Mouse (Mus musculus): ENCODE results near the gene Cytip. TPM values are rescaled to one million over a fixed set of nuclear protein-coding genes. Genes with fewer than 3 reads are reported as not detected.
A peak's percentile ranks its signal among the peaks of the same experiment; 100 is the strongest.

Gene Cytip
- 0.11 TPM in 1 of 2 replicates, not detected in the other for total RNA-seq (2014; rRNA removed)
- polyA plus RNA-seq (2015; fragmentation: Nextera tagmentation; extraction: Ambion mirVana) = 0.21 TPM in 1 of 2 replicates, not detected in the other

- Histone ChIP-seq H3K4me2 (ENCODE audit: low read depth, low read length, poor library complexity, severe bottlenecking) (no peak within 1 kb of the TSS), H3K27ac (ENCODE audit: low read depth, low read length) (no peak within 1 kb of the TSS), H3K4me3 (ENCODE audit: low read depth, low read length) (no peak within 1 kb of the TSS), H3K9me3 (ENCODE audit: low read length) (no peaks in the 10 kb centered on the region), H3K9ac (replicated peaks; ENCODE audit: low read length, poor library complexity, severe bottlenecking) (no peak within 1 kb of the TSS), H3K4me1 (ENCODE audit: insufficient read depth, low read length) (no peaks in the 10 kb centered on the region), H3K27me3 (ENCODE audit: insufficient read depth, low read length) (no peaks in the 10 kb centered on the region), H3K36me3 (ENCODE audit: insufficient read depth, low read length) (no peaks in the 10 kb centered on the region)
- WGBS = 80% methylated on average over 4 of the region's 4 CpGs
- DNase-seq (ENCODE audit: low spot score) (no peak), ATAC-seq (ENCODE audit: low FRiP score) (no peak)
- no peak for TF ChIP-seq CTCF (IDR thresholded peaks at IDR 0.05)
Measured at GRCm38 (mm10) chr2:58195346-58195745, at the start of gene Cytip. Gene Cytip (minus strand): TSS chr2:58195532.

DNA sequence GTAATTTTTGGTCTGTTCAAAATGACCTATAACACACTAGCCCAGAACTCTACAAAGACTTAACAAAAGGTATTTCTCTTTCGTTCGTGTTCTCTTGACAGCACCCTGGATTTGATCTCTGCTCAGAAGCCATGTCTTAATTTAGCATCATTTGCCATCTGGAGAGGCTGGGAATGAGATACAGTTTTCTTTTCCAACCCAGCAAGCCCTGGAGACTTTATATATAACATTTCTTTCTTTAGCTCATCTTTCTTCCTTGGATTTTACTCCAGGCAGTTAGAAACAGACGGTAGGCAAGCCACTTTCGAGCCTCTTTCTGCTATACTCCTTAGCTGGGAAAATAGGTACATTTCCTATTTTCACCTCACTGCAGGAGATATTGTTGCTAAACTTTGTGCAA is 45.3 kb upstream of the Cytip start:
- Histone ChIP-seq H3K9ac (replicated peaks; ENCODE audit: low read length, poor library complexity, severe bottlenecking) (no peak overlapping the region), H3K9me3 (ENCODE audit: low read length) (no peaks in the 10 kb centered on the region), H3K27ac (ENCODE audit: low read depth, low read length) (no peak overlapping the region), H3K27me3 (ENCODE audit: insufficient read depth, low read length) (no peaks in the 10 kb centered on the region), H3K4me2 (ENCODE audit: low read depth, low read length, poor library complexity, severe bottlenecking) (no peak overlapping the region), H3K36me3 (ENCODE audit: insufficient read depth, low read length) (no peaks in the 10 kb centered on the region), H3K4me3 (ENCODE audit: low read depth, low read length) (no peak overlapping the region), H3K4me1 (ENCODE audit: insufficient read depth, low read length) (no peaks in the 10 kb centered on the region)
- 65% methylated on average over 4 of the region's 4 CpGs for WGBS
- DNase-seq (ENCODE audit: low spot score) (no peak), ATAC-seq (ENCODE audit: low FRiP score) (no peak)
- TF ChIP-seq CTCF (IDR thresholded peaks at IDR 0.05) = no peak

GRCm38 (mm10) chr2:58237487-58237886 is 42.2 kb upstream of the Cytip start:
- DNase-seq (ENCODE audit: low spot score) (no peak), ATAC-seq (ENCODE audit: low FRiP score) (no peak)
- no peaks in the 10 kb centered on the region for H3K9me3 ChIP-seq (ENCODE audit: low read length)
- no peaks in the 10 kb centered on the region for H3K36me3 ChIP-seq (ENCODE audit: insufficient read depth, low read length)
- no peak overlapping the region for H3K4me2 ChIP-seq (ENCODE audit: low read depth, low read length, poor library complexity, severe bottlenecking)
- no peak for TF ChIP-seq CTCF (IDR thresholded peaks at IDR 0.05)
- H3K9ac ChIP-seq (replicated peaks; ENCODE audit: low read length, poor library complexity, severe bottlenecking) = no peak overlapping the region
- whole genome bisulfite sequencing = 73% methylated on average over 2 of the region's 2 CpGs
- H3K4me3 ChIP-seq (ENCODE audit: low read depth, low read length) = no peak overlapping the region
- no peak overlapping the region for H3K27ac ChIP-seq (ENCODE audit: low read depth, low read length)
- no peaks in the 10 kb centered on the region for H3K27me3 ChIP-seq (ENCODE audit: insufficient read depth, low read length)
- H3K4me1 ChIP-seq (ENCODE audit: insufficient read depth, low read length) = no peaks in the 10 kb centered on the region

GRCm38 (mm10) chr2:58199442-58199841 is 4.1 kb upstream of the Cytip start:
- Histone ChIP-seq H3K4me2 (ENCODE audit: low read depth, low read length, poor library complexity, severe bottlenecking) (no peak overlapping the region), H3K9ac (replicated peaks; ENCODE audit: low read length, poor library complexity, severe bottlenecking) (no peak overlapping the region), H3K27me3 (ENCODE audit: insufficient read depth, low read length) (no peaks in the 10 kb centered on the region), H3K27ac (ENCODE audit: low read depth, low read length) (no peak overlapping the region), H3K4me1 (ENCODE audit: insufficient read depth, low read length) (no peaks in the 10 kb centered on the region), H3K4me3 (ENCODE audit: low read depth, low read length) (no peak overlapping the region), H3K9me3 (ENCODE audit: low read length) (no peaks in the 10 kb centered on the region), H3K36me3 (ENCODE audit: insufficient read depth, low read length) (no peaks in the 10 kb centered on the region)
- 59% methylated on average over 6 of the region's 6 CpGs for WGBS
- peak; percentile 41; the same call in 1 of the 2 replicates for ATAC-seq (ENCODE audit: low FRiP score)
- TF ChIP-seq CTCF (IDR thresholded peaks at IDR 0.05) = peak; percentile 85
- DNase-seq (ENCODE audit: low spot score) = peak; percentile 80

DNA sequence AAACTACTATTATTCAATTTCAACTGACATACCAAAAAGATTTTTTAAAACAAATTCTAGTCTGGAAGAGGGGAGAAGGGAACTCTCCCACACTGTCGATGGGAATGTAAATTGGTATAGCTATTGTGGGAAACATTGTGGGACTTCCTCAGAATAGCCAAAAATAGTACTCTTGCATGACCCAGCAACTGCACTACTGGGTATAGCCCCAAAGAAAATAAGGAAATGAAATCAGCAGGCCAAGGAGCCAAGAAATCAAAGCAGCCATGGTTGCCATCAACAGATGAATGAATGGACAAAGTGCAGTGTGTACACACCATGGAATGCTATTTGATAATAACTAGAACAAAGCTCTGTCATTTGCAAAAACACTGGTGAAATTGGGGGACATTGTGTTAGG is 1.5 kb upstream of the Cytip start:
- no peaks in the 10 kb centered on the region for H3K27me3 ChIP-seq (ENCODE audit: insufficient read depth, low read length)
- DNase-seq (ENCODE audit: low spot score) (no peak), ATAC-seq (ENCODE audit: low FRiP score) (no peak)
- no peak overlapping the region for H3K27ac ChIP-seq (ENCODE audit: low read depth, low read length)
- no peak overlapping the region for H3K4me2 ChIP-seq (ENCODE audit: low read depth, low read length, poor library complexity, severe bottlenecking)
- no peaks in the 10 kb centered on the region for H3K9me3 ChIP-seq (ENCODE audit: low read length)
- WGBS = 83% methylated on average over 1 of the region's 1 CpGs
- H3K9ac ChIP-seq (replicated peaks; ENCODE audit: low read length, poor library complexity, severe bottlenecking) = no peak overlapping the region
- no peaks in the 10 kb centered on the region for H3K36me3 ChIP-seq (ENCODE audit: insufficient read depth, low read length)
- no peak for TF ChIP-seq CTCF (IDR thresholded peaks at IDR 0.05)
- H3K4me3 ChIP-seq (ENCODE audit: low read depth, low read length) = no peak overlapping the region
- H3K4me1 ChIP-seq (ENCODE audit: insufficient read depth, low read length) = no peaks in the 10 kb centered on the region

- no peaks in the 10 kb centered on the region for H3K9me3 ChIP-seq (ENCODE audit: low read length)
- H3K4me2 ChIP-seq (ENCODE audit: low read depth, low read length, poor library complexity, severe bottlenecking) = no peak overlapping the region
- H3K27ac ChIP-seq (ENCODE audit: low read depth, low read length) = no peak overlapping the region
- TF ChIP-seq CTCF (IDR thresholded peaks at IDR 0.05) = no peak
- no peaks in the 10 kb centered on the region for H3K27me3 ChIP-seq (ENCODE audit: insufficient read depth, low read length)
- no peaks in the 10 kb centered on the region for H3K36me3 ChIP-seq (ENCODE audit: insufficient read depth, low read length)
- 93% methylated on average over 10 of the region's 10 CpGs for WGBS
- ATAC-seq (ENCODE audit: low FRiP score) (no peak), DNase-seq (ENCODE audit: low spot score) (no peak)
- no peaks in the 10 kb centered on the region for H3K4me1 ChIP-seq (ENCODE audit: insufficient read depth, low read length)
- H3K4me3 ChIP-seq (ENCODE audit: low read depth, low read length) = no peak overlapping the region
- no peak overlapping the region for H3K9ac ChIP-seq (replicated peaks; ENCODE audit: low read length, poor library complexity, severe bottlenecking)
Measured at GRCm38 (mm10) chr2:58194422-58195115, 763 bp downstream of the Cytip start.
